Mouse (Mus musculus): ENCODE data around the gene Mvp.

- TF ChIP-seq CTCF (IDR thresholded peaks at IDR 0.05; ENCODE audit: extremely low read depth, insufficient read depth, insufficient read length, insufficient replicate concordance) (no peak), POLR2A (IDR thresholded peaks at IDR 0.05; ENCODE audit: low read depth, low read length) (no peak)
Observed at GRCm38 (mm10) chr7:126961095-126961494, 53.3 kb downstream of the Mvp start.
